Mouse (Mus musculus) spleen, embryonic (tissue): ENCODE data around the gene Gjb5.

Source experiments
- CTCF ChIA-PET: fragments of 350-600 bp; sonication (Branson Sonifier 250); formaldehyde crosslinking; loops from one replicate; lab custom pipeline; 2022; lab: Charles Lee

Gjb5 gene

DNA sequence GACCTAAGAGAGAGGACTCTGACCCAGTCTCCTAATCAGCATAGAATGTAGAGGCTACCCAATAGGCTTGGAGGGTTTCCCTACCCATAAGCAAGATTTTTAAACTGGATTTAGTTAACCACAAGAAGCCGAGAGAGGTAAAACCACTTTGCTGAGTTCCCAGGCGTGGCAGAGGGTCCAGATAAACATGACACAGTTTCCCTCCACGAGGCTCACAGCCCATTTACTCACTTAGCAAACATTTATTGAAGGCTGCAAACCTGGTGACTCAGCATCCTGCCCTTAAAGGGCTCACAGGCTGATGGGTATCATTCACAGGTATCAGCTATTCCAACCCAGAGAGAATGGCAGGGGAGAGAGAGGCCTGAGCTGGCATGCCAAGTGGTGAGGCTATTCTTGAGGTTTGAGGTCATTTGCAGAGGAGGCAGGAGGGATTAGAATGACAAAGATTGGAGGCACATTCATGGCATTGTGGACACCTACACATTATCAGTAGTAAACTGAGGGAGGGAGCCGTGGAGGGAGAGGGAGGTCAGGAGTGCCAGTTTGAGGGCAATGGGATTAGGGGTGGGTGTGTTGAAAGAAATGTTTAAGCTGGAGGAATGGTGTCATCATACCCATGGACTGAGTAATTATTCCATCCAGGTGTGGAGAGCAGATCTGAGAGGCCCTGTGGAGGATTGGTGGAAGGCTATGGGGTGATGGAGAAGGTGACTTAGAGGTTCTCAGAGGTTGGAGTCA is 8.3 kb downstream of the Gjb5 start:
- CTCF ChIA-PET, result no interaction called here

DNA sequence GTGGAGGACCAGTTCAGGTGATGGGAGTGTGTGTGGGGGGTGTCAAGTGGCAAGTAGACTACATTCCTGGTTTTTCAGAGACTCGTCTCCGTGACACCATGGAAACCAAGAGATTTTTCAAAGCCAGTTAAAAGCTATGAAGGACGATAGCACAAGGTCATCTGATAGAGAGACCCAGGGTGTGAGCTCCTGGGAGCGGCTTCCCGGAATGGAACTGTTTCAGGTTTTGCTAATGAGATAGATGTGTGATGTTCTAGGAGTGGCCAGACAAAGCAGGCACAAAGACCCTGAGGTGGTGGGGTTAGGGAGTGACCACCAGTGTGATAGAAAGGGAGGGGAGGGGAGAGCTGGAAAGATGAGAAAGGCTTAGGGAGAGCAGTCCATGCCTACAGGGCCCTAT is 13.0 kb downstream of the Gjb5 start:
- CTCF ChIA-PET, result no interaction called here

DNA sequence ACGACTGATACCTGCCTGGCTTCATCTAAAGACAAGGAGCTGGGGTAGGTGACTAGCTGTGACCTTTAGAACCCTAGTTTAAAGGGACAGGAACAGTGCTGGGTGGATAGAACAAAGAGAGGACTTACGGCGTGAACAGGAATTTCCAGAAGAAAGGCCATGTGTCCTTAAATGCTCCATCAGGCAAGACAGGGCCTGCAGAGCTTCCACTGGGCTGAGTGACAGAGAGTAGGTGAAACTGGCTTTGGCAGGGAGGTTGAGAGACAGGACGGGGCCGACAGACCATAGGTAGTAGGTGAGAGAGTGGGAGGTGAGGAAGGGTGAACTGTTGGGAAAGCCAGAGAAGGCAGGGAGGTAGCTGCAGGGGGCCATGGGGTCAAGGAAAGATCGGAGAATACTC is 16.6 kb downstream of the Gjb5 start:
- CTCF ChIA-PET, result no interaction called here

DNA sequence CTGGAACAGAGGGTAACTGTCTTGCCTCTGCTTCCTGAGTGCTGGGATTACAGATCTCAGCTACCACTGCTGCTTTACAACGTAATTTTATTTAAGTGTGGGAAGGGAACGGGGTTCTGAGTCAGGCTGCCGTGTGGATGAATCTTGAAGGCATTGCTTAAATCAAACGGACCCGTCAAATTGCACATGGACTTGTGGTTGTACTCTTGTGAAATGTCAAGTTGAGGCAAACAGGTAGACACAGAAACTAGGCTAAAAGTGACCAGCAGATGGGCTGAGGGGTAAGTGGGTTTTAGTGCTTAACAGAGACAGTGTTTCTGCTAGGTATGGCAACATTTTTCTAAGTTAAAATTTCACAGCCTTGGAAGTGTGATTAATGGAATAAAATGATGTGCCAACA is 20.3 kb downstream of the Gjb5 start:
- CTCF ChIA-PET, result no interaction called here

DNA sequence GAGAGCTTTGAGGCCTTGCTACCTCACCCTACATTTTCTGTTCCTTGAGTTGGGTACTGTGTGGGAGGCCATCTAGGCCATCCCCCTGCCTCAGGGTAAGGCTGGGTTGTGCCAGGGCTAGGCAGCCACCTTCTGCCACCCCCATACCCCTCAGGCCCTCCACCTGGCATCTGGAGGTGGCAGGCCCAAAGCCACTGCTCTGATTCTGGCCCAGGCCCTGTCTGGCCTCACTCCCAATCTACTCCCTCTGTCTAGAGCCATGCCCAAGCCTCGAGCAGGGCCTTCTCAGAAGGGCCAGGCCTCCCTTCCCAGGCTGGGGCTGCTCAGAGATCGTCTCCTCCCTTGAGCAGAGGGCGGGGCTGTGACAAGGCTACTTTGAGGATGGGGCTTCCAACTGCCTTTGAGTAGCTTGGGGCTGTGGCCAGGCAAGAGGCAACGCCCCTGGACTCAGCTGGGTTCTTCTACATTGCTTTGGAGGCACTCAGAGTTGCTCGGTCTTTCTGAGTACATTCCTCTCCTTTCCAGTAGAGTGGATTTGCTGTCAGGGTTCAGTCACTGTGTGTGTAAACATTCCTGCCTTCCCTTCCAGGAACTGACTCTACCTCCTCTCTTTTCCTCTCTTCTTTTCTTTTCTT is 23.0 kb downstream of the Gjb5 start:
- CTCF ChIA-PET, result no interaction called here

DNA sequence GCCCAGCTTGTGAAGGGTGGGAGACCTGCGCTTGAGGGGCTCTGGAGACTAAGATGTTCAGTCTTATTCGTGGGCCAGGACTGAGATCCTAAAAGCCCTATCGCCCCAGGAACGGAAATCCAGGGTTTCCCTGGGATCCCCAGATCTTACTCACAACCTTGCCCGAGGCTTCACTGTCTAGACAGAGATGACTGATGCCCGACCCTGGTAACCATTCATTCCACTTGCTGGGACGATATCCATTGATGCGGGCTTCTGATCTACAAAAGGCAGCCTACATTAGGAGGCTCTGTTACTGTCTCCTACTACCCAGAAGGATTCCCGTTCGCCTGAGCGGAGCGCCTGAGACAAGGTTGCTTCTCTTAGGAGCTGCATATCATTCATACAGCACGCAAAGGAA is 26.8 kb downstream of the Gjb5 start:
- CTCF ChIA-PET, result no interaction called here

DNA sequence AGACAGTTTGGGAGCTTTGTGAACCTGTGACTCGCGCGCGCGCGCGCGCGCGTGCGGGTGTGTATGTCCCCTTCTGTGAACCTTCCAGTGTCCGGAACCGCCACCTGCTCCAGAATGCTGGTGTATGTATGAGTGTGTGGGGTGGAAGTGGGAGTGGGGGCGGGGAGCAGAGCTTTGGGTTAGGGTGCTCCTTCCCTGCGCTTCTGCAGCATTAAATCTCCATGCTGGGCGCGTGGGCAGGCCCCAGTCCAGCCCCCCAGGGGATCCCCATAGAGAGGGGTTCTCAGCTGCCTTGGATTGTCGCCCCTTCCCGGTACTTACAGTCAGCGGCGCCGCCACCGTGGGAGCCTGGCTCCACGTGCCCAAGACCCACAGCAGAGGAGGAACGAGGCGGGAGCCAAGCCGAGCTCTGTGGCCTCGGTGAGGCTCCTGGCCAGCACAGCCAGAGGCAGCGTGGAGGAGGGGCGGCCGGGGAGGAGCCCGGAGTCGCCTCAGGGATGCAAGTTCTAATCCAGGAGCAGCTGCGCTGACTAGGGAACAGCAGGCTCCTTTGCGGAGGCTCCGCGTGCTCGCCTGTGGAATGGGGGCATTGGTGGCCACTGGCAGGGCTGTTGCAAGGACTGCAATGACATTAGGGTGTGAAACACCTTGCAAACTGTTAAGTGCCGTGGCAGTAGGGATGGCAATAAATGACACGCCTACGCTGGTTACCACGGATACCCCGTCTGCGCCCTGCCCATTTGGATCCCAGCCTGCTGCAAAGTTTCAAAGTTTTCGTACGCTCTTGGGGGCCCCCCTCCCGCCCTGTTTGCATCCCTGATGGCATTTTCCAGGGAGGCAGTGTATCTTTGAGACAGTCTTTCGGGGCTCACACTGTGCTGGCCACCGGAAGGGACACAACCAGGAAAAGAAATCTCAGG is 27.5 kb downstream of the Gjb5 start, which contains the start of gene Gjb3:
Gene Gjb3, minus strand, starts transcription at position 664 of the 920 bp plus-strand sequence.
- CTCF ChIA-PET, result no interaction called here

DNA sequence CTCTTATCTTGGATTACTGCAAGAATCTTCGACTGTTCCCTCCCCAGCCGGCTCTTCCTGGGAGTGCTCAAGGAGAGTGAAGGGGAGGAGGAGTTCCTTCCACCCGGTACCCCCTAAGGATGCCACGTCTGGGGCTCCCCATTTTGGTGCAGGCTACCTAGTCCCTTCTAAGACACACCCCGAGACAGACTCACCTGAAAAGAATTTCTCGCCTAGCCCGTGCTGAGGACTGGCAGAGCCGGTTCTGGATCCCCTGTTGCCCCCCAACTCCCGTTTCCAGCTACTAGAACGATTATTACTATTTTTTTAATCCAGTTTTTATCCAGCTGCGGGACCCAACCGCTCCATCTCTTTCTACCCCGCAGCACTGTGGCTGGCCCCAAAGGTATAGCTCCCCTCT is 28.2 kb downstream of the Gjb5 start:
- CTCF ChIA-PET, result no interaction called here

DNA sequence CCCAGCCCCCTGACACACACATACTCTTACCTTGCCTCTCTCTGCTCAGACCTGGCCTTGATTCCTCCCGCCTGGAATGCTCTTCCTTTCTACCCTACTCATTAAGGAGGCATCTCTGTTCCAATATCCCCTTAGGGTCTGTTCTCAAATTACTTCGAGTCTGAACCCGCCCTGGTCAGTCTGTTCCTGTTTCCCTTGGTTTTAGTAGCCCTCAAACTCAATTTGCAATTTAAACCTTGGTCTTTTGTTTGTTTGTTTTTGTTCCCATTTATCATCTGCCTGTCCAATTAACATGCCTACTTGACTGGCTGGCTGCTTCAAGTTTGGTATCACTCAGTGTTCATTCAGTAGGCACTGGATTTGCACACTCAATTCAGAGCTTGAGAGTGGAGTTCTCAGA is 28.9 kb downstream of the Gjb5 start:
- CTCF ChIA-PET, result no interaction called here

DNA sequence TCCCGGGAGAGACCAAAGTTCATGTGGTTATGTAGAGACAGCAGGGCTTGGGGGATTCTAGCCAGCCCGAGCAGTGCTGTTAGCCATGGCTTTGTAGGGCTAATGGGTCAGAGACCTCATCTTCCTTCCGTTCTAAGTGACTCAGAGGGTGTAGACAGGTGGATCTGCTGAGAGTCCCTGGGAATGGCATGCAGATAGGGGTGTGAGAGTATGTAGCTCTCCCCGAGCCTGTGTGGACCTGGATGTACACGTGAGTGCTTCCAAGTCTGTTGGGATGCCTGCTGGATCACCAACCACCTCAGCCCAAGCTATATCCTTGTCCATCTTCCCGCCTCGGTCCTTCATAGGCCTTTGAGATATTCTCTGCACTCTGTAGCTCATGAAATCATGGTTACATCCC is 29.6 kb downstream of the Gjb5 start:
- CTCF ChIA-PET, result no interaction called here

DNA sequence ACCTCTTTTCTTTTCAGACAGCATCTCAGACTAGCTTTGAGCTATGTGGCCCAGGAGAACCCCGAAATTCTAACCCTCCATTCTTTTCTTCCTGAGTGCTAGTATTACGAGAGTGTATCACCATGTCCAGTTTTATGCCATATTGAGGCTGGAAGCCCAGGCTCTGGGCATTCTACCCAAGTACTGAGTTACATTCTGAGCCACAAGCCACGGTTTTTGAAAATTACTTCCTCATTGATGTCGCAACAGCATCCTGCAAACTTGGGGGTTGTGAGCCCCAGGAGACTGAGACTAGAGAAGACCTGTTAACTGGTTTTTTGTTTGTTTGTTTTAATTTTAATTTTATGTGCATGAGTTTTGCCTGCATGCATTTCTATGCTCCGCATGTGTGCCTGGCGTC is 30.2 kb downstream of the Gjb5 start:
- CTCF ChIA-PET, result no interaction called here

DNA sequence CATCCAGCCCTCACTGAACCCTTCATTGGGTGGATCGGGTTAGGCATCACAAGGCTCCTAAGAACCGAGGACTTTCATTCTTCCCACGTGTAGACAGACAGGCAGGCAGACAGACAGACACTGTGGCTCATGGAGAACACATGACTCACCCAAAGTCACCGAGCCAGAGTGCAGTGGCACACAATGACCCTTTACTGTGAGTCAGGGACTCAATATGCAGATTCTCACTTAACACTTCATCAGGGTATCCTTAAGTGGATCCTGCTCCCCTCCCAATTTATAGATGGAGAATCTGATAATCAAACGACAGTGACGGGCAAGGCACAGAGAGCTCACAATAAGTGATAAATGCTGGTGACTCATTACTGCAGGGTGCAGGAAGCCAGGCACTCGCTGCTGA is 30.7 kb downstream of the Gjb5 start:
- CTCF ChIA-PET, result no interaction called here

DNA sequence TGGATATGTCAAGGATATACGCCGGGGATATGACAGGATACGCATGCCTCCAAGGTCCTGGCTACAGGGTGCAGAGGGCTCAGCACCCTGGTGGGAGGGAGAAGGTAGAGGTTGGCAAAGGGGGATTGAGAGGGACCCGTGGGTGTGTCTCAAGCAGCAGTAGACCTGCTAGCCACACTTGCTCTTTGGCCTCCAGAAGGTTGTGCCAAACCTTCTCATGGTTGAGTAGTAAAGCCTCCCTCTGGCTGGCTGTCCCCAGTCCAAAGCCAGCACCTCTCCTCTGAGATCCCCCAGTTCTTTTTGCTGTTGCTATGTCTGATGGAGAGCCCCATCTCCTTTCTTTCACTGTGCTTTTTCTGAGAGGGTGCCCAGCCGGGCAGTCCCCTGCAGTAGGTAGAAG is 32.7 kb downstream of the Gjb5 start:
- CTCF ChIA-PET, result no interaction called here

DNA sequence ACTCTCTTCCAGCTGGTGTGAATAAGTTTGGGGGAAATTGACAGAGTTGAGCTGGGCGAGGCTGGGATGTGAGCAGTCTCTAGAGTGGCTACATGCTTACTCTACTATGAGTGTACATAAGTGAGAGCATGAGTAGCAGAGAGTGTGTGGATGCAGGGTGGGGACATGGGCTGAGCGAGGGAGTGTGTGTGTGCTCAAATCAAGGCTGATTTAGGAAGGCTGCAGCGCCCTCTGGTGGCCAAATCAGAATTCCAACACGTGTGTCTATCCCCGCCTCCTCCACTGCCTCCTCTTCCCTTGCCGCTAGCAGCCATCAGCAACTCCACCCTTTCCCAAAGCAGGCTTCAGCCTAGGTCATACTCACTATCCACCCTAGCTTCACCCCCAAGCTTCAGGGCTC is 33.2 kb downstream of the Gjb5 start:
- CTCF ChIA-PET, result no interaction called here

DNA sequence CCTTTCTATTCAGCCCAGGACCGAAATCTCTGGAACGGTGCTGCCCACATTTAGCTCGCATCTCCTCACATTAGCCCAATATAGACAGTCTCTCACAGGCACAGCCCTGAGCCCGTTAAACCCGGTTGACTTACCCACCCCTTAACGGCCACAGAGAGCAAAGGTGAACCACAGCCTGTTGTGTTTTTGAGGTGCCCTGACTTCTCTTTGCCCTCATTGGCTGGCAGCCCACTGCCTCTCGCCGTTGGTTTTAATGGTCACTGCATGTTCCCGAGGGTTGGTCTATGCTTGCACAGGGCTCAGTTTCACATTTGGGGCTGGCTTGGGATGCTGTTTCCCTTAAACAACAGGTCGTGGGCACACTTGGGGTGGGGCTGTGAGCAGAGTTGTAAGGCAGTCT is 33.7 kb downstream of the Gjb5 start:
- CTCF ChIA-PET, result no interaction called here

DNA sequence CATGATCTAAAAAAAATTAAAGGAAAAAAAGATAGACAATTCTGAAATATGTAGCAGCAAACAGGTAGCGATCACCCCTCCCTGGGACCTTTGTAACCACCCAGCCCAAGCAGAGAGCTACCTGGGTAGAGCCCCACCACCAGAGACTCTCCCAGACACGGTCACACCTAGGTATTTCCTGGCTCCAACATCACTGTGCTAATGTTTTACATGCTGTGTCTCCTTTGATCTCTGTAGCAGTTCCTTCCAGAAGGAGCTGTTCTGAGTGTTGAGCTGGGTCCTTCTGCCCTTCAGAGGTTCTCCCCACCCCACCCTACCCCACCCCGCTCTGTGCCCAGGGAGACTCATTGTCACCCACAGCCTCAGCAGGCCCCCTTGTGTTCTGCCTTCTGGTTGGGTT is 34.3 kb downstream of the Gjb5 start:
- CTCF ChIA-PET, result no interaction called here

DNA sequence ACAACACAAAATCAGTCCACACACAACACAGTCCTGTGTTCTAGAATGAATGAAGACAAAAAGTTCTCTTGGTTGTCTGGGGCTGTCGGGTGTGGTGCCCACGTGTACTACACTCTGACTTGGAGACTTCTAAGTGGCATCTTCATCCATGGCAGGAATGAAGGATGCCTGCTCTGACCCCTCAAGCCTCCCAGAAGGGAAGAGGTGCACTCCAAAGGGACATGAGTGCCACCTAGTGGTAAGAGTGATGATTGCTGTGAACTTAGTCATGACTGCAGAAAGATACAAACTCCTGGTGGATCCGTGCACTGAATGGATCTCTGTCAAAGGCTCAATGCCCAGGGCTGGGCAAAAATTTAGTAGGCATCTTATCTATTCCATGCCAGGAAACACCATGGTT is 38.4 kb downstream of the Gjb5 start:
- CTCF ChIA-PET, result no interaction called here

DNA sequence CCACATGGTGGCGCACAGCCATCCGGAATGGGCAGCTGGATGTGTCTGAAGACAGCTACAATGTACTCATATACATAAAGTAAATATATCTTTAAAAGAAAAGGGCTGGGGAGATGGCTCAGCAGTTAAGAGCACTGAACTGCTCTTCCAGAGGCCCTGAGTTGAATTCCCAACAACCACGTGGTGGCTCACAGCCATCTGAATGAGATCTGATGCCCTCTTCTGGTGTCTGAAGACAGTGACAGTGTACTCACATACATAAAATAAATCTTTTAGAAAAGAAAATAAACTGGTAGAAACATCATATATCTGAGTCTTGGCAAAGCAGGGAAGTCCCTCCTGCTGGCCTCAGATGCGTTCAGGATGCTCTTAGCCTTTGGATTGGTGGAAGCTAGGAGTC is 40.8 kb downstream of the Gjb5 start:
- CTCF ChIA-PET, result no interaction called here

DNA sequence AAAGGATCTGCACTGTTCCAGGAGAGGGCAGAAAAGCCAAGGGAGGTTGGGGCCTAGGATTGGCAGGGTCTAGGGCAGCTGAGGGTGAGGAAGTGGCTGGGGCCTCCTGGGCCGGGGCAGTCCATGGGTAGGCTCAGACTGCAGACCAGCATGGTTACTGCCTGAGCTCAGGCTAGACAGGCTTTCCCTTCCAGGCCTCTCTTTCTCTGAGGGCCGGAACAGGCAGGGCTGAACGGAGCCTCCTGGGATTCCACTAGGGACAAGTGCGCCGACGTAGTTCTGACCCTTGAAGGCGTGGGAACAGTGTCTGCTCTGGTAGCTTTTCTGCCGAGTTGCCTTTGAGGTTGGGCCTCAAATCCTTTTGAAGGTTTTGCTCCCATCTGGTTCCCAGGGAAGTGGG is 42.2 kb downstream of the Gjb5 start:
- CTCF ChIA-PET, result no interaction called here

DNA sequence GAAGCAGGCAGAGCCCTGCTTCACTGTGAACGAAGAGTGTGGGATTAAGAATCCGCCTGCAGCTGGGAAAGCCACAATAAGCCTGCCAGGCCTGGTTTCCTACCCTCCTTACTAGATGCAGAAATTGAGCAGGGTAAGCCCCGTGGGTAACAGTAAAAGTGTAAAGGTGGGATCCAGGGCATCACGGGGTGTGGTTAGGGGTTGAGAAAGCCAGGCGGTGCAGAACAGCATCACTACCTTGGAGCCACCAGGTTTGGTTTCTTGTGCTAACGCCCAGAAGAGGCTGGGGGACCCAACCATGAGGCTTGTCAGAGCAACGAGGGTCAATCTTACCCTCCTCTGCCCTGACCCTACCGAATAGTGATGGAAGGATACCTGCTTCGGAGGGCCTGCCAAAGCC is 43.4 kb downstream of the Gjb5 start:
- CTCF ChIA-PET, result no interaction called here

DNA sequence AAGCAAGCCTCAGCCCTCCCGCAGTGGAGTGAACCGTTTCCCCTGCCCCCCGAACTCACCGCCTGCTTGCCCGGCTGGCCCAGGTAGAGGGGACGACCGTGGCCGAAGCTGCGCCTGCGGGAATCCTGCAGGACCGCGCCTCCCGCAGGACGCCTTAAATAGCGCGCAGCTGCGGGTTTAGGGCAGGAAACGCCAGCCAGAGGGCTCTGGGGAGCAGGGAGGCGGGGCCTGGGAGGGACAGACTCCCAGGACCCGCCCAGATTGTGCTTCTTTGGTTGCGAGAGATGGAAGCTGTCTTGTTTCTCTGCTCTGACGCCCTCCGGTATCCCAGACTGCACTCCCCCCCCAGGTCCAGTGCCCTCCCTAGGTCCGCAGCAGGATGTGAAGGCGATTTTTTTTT is 44.1 kb downstream of the Gjb5 start, which contains the start of gene Gja4:
Gene Gja4, minus strand, starts transcription at position 179 of the 400 bp plus-strand sequence.
- CTCF ChIA-PET, result no interaction called here

DNA sequence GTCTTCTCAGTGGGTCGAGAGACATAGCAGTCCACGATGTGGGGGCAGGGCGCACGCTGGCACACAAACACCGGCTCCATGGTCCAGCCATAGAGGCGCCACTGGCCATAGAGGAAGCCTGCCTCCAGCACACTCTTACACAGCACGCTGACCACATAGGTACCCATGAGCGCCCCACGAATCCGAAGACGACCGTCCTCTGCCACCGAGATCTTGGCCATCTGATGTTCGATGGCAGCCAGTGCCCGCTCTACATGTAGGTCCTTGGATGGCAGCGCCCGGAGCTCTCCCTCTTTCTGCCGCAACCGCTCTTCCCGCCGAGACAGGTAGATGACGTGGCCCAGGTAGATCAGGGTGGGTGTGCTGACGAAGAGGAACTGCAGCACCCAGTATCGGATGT is 45.6 kb downstream of the Gjb5 start:
- CTCF ChIA-PET, result no interaction called here

DNA sequence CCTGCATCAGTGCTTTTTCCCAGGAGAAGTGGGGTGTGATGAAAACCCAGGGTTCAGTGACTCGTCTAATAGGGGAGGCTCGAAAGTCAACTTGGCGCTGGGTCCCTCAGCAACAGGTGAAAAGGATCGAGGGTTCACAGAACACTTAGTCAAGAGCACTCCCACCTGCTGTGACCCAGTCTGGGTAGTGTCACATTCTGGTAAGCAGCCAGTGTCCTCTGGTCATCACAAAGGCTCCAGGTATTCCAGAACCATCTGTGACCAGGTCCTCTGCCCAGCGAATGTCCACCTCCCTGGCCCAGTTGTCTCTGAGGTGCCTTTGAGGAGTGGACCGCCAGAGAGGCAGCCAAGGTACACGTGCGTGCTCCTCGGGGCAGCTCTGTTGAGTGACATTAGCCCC is 46.4 kb downstream of the Gjb5 start:
- CTCF ChIA-PET, result no interaction called here
